Mouse (Mus musculus): ENCODE measurements around the gene Gm40460. TPM values are rescaled to one million over a fixed set of nuclear protein-coding genes. Genes with fewer than 3 reads are reported as not detected.
"Not testable (repeated sequence)": the region's sequence is repeated elsewhere in the genome, so short reads cannot be mapped to it uniquely, and the experiment has no call there.

Gene Gm40460
- polyA plus RNA-seq, 1 experiment from 2014 or later = not detected

GRCm38 (mm10) chr7:142231540-142231939, 9.3 kb downstream of the Gm40460 start:
- WGBS = 26% methylated on average over 1 of the region's 1 CpGs
- Histone ChIP-seq H3K27me3 (replicated peaks) (no peaks in the 10 kb centered on the region), H3K9me3 (0 out of 2 replicates have a peak, but pooled peaks cover 9% of the 10 kb centered on the region), H3K4me2 (replicated peaks) (no peak overlapping the region), H3K9ac (no peak overlapping the region), H3K4me1 (no peaks in the 10 kb centered on the region), H3K27ac (no peak overlapping the region), H3K4me3 (no peak overlapping the region), H3K36me3 (no peaks in the 10 kb centered on the region)
- ATAC-seq (ENCODE audit: low FRiP score, low read depth) = no peak

GRCm38 (mm10) chr7:142229871-142230270, 11.0 kb downstream of the Gm40460 start, which contains the start of gene Krtap5-5:
TSS of gene Krtap5-5 (minus strand) at chr7:142229971.
- H3K36me3 ChIP-seq = not testable (repeated sequence)

GRCm38 (mm10) chr7:142224518-142224917, 16.4 kb downstream of the Gm40460 start:
- no peak overlapping the region for H3K9ac ChIP-seq
- no peaks in the 10 kb centered on the region for H3K27me3 ChIP-seq (replicated peaks)
- no peaks in the 10 kb centered on the region for H3K36me3 ChIP-seq
- no peaks in the 10 kb centered on the region for H3K4me1 ChIP-seq
- no peak overlapping the region for H3K27ac ChIP-seq
- 48% methylated on average over 2 of the region's 2 CpGs for WGBS
- no peaks in the 10 kb centered on the region for H3K9me3 ChIP-seq
- no peak for ATAC-seq (ENCODE audit: low FRiP score, low read depth)
- H3K4me2 ChIP-seq (replicated peaks) = no peak overlapping the region
- no peak overlapping the region for H3K4me3 ChIP-seq

More at GRCm38 (mm10) chr7:142229871-142230270, 11.0 kb downstream of the Gm40460 start, which contains the start of gene Krtap5-5:
- H3K9me3 ChIP-seq; H3K4me1 ChIP-seq; ATAC-seq (ENCODE audit: low FRiP score, low read depth); H3K4me3 ChIP-seq; H3K4me2 ChIP-seq (replicated peaks); H3K9ac ChIP-seq; H3K27me3 ChIP-seq (replicated peaks); H3K27ac ChIP-seq: not testable (repeated sequence)
- whole genome bisulfite sequencing = 38% methylated on average over 3 of the region's 3 CpGs

- 57% methylated on average over 1 of the region's 1 CpGs for WGBS
These were observed 28.7 kb downstream of the Gm40460 start for GRCm38 (mm10) chr7:142212136-142212535.

GRCm38 (mm10) chr7:142211559-142211958, 29.3 kb downstream of the Gm40460 start, which contains the start of gene Gm7579:
TSS of gene Gm7579 (plus strand) at chr7:142211859.
- Histone ChIP-seq H3K4me2 (replicated peaks) (no peak within 1 kb of the TSS), H3K4me3 (no peak within 1 kb of the TSS), H3K9me3 (no peaks in the 10 kb centered on the region), H3K9ac (no peak within 1 kb of the TSS), H3K36me3 (no peaks in the 10 kb centered on the region), H3K27me3 (replicated peaks) (no peaks in the 10 kb centered on the region), H3K27ac (no peak within 1 kb of the TSS), H3K4me1 (no peaks in the 10 kb centered on the region)
- no peak for ATAC-seq (ENCODE audit: low FRiP score, low read depth)
- WGBS = 69% methylated on average over 1 of the region's 1 CpGs

More at GRCm38 (mm10) chr7:142212136-142212535, 28.7 kb downstream of the Gm40460 start:
- not testable (repeated sequence) for H3K9ac ChIP-seq; H3K4me3 ChIP-seq; ATAC-seq (ENCODE audit: low FRiP score, low read depth); H3K36me3 ChIP-seq; H3K9me3 ChIP-seq; H3K27me3 ChIP-seq (replicated peaks); H3K4me2 ChIP-seq (replicated peaks); H3K27ac ChIP-seq; H3K4me1 ChIP-seq

GRCm38 (mm10) chr7:142206891-142207290, 34.0 kb downstream of the Gm40460 start:
- ATAC-seq (ENCODE audit: low FRiP score, low read depth); H3K4me3 ChIP-seq; H3K27me3 ChIP-seq (replicated peaks); H3K27ac ChIP-seq; H3K36me3 ChIP-seq; H3K4me1 ChIP-seq; H3K4me2 ChIP-seq (replicated peaks); H3K9ac ChIP-seq; H3K9me3 ChIP-seq: not testable (repeated sequence)
- WGBS = 81% methylated on average over 5 of the region's 5 CpGs

- Histone ChIP-seq H3K9ac (no peak overlapping the region), H3K4me2 (replicated peaks) (no peak overlapping the region), H3K4me3 (no peak overlapping the region), H3K4me1 (no peaks in the 10 kb centered on the region), H3K36me3 (no peaks in the 10 kb centered on the region), H3K27me3 (replicated peaks) (no peaks in the 10 kb centered on the region), H3K9me3 (no peaks in the 10 kb centered on the region), H3K27ac (no peak overlapping the region)
- no peak for ATAC-seq (ENCODE audit: low FRiP score, low read depth)
These were observed 35.4 kb downstream of the Gm40460 start for GRCm38 (mm10) chr7:142205488-142205887.

- Histone ChIP-seq H3K36me3 (no peaks in the 10 kb centered on the region), H3K4me2 (replicated peaks) (no peak within 1 kb of the TSS), H3K9me3 (no peaks in the 10 kb centered on the region), H3K9ac (no peak within 1 kb of the TSS), H3K4me3 (no peak within 1 kb of the TSS), H3K27ac (no peak within 1 kb of the TSS), H3K27me3 (replicated peaks) (no peaks in the 10 kb centered on the region), H3K4me1 (no peaks in the 10 kb centered on the region)
- WGBS = 50% methylated on average over 1 of the region's 1 CpGs
- ATAC-seq (ENCODE audit: low FRiP score, low read depth) = no peak
These were observed 39.8 kb downstream of the Gm40460 start, which contains the start of gene Krtap5-3 for GRCm38 (mm10) chr7:142201064-142201463. TSS of gene Krtap5-3 (plus strand) at chr7:142201364.

GRCm38 (mm10) chr7:142198748-142199147, 42.1 kb downstream of the Gm40460 start:
- H3K4me2 ChIP-seq (replicated peaks) = no peak overlapping the region
- no peak overlapping the region for H3K9ac ChIP-seq
- H3K27me3 ChIP-seq (replicated peaks) = no peaks in the 10 kb centered on the region
- WGBS = 88% methylated on average over 2 of the region's 2 CpGs
- no peak overlapping the region for H3K27ac ChIP-seq
- no peak overlapping the region for H3K4me3 ChIP-seq
- H3K36me3 ChIP-seq = no peaks in the 10 kb centered on the region
- ATAC-seq (ENCODE audit: low FRiP score, low read depth) = no peak
- no peaks in the 10 kb centered on the region for H3K9me3 ChIP-seq
- H3K4me1 ChIP-seq = no peaks in the 10 kb centered on the region

Other genes starting within 250 kb of the Gm40460 start
- gene Mob2, start 180.0 kb downstream of the Gm40460 start, polyA plus RNA-seq (2016; fragmentation: Nextera tagmentation; extraction: Ambion mirVana) = 51.3 and 52.2 TPM in 2 replicates
- 61.6 and 63.6 TPM in 2 replicates for gene Dusp8, start 145.2 kb downstream of the Gm40460 start, polyA plus RNA-seq (2016; fragmentation: Nextera tagmentation; extraction: Ambion mirVana)
- not detected in 2 replicates for gene Gm45618, start 120.3 kb downstream of the Gm40460 start, polyA plus RNA-seq (2016; fragmentation: Nextera tagmentation; extraction: Ambion mirVana)
- not detected in 2 replicates for gene Gm39115, start 105.0 kb downstream of the Gm40460 start, polyA plus RNA-seq (2016; fragmentation: Nextera tagmentation; extraction: Ambion mirVana)
- not detected in 2 replicates for gene Gm45337, start 96.5 kb downstream of the Gm40460 start, polyA plus RNA-seq (2016; fragmentation: Nextera tagmentation; extraction: Ambion mirVana)
- not detected in 2 replicates for gene Gm29735, start 84.0 kb downstream of the Gm40460 start, polyA plus RNA-seq (2016; fragmentation: Nextera tagmentation; extraction: Ambion mirVana)
- not detected in 2 replicates for gene Gm4553, start 75.3 kb downstream of the Gm40460 start, polyA plus RNA-seq (2016; fragmentation: Nextera tagmentation; extraction: Ambion mirVana)
- not detected in 2 replicates for gene Krtap5-2, start 65.1 kb downstream of the Gm40460 start, polyA plus RNA-seq (2016; fragmentation: Nextera tagmentation; extraction: Ambion mirVana)
- gene Gm10153, start 50.7 kb downstream of the Gm40460 start, polyA plus RNA-seq (2016; fragmentation: Nextera tagmentation; extraction: Ambion mirVana) = not detected in 2 replicates
- gene Krtap5-3, start 39.7 kb downstream of the Gm40460 start, polyA plus RNA-seq (2016; fragmentation: Nextera tagmentation; extraction: Ambion mirVana) = not detected in 2 replicates
- not detected in 2 replicates for gene Gm7579, start 29.2 kb downstream of the Gm40460 start, polyA plus RNA-seq (2016; fragmentation: Nextera tagmentation; extraction: Ambion mirVana)
- gene Krtap5-5, start 11.1 kb downstream of the Gm40460 start, polyA plus RNA-seq (2016; fragmentation: Nextera tagmentation; extraction: Ambion mirVana) = not detected in 2 replicates
- not detected in 2 replicates for gene Gm2431, start 17.3 kb upstream of the Gm40460 start, polyA plus RNA-seq (2016; fragmentation: Nextera tagmentation; extraction: Ambion mirVana)
- gene Gm4559, start 33.3 kb upstream of the Gm40460 start, polyA plus RNA-seq (2016; fragmentation: Nextera tagmentation; extraction: Ambion mirVana) = not detected in 2 replicates
- not detected in 2 replicates for gene Krtap5-1, start 56.0 kb upstream of the Gm40460 start, polyA plus RNA-seq (2016; fragmentation: Nextera tagmentation; extraction: Ambion mirVana)
- not detected in 2 replicates for gene Krtap5-4, start 62.5 kb upstream of the Gm40460 start, polyA plus RNA-seq (2016; fragmentation: Nextera tagmentation; extraction: Ambion mirVana)
- 0.47 and 1.2 TPM in 2 replicates for gene Ifitm10, start 132.7 kb upstream of the Gm40460 start, polyA plus RNA-seq (2016; fragmentation: Nextera tagmentation; extraction: Ambion mirVana)
- gene Gm49369, start 141.6 kb upstream of the Gm40460 start, polyA plus RNA-seq (2016; fragmentation: Nextera tagmentation; extraction: Ambion mirVana) = 0.90 and 1.5 TPM in 2 replicates
- gene Ctsd, start 147.0 kb upstream of the Gm40460 start, polyA plus RNA-seq (2016; fragmentation: Nextera tagmentation; extraction: Ambion mirVana) = 200 and 207 TPM in 2 replicates
- 0.43 TPM in 1 of 2 replicates, not detected in the other for gene Syt8, start 193.8 kb upstream of the Gm40460 start, polyA plus RNA-seq (2016; fragmentation: Nextera tagmentation; extraction: Ambion mirVana)
- 3.3 and 4.6 TPM in 2 replicates for gene Tnni2, start 200.7 kb upstream of the Gm40460 start, polyA plus RNA-seq (2016; fragmentation: Nextera tagmentation; extraction: Ambion mirVana)
- 15.6 and 18.4 TPM in 2 replicates for gene Lsp1, start 219.7 kb upstream of the Gm40460 start, polyA plus RNA-seq (2016; fragmentation: Nextera tagmentation; extraction: Ambion mirVana)